Mouse (Mus musculus): ENCODE measurements around the gene Vmn2r32.
"Not testable (repeated sequence)": the region's sequence is repeated elsewhere in the genome, so short reads cannot be mapped to it uniquely, and the experiment has no call there.

The Vmn2r32 gene

GRCm38 (mm10) chr7:7479918-7480317 lies at the start of gene Vmn2r32:
Gene Vmn2r32 (minus strand): TSS chr7:7480018.
- DNase-seq (ENCODE audit: low spot score in 2 of 2) = not testable (repeated sequence)
